Mouse (Mus musculus): Measurements from ENCODE around the gene Nos1ap. TPM values are rescaled to one million over a fixed set of nuclear protein-coding genes. Genes with fewer than 3 reads are reported as not detected.

The Nos1ap gene
- polyA plus RNA-seq, 1 experiment from 2014 or later: 14.8 TPM

DNA sequence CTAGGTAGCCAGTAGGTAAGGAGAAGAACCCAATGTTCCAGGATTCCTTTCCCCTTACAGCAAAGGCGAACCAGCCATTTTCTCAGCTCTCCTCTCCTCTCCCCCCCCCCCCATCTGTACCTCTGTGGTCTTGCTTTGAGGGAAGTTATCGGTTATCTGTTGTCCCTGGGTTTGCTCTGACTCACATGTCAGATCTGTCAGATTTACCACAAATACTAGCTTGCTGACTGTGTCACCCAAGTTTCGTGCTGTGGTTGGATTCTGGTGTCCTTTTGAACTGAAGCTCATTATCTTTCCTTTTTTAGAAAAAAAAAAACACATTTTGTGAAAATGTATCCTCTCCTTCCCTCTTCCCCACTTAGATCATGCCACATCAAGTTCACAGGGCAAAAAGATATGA lies 50.2 kb downstream of the Nos1ap start:
- Histone ChIP-seq H3K9ac (ENCODE audit: low read depth, low read length) (no peak overlapping the region), H3K4me3 (ENCODE audit: low read length) (no peak overlapping the region), H3K9me3 (ENCODE audit: control insufficient read depth, low read length) (peaks cover 2% of the 10 kb centered on the region; the same call in 1 of the 2 replicates), H3K4me2 (ENCODE audit: low read length) (no peak overlapping the region), H3K4me1 (ENCODE audit: control insufficient read depth, insufficient read depth, low read depth, low read length) (no peaks in the 10 kb centered on the region), H3K27me3 (replicated peaks; ENCODE audit: control insufficient read depth, insufficient read depth, low read length) (no peaks in the 10 kb centered on the region), H3K36me3 (ENCODE audit: control insufficient read depth, insufficient read depth, low read length) (no peaks in the 10 kb centered on the region), H3K27ac (ENCODE audit: low read depth, low read length) (no peak overlapping the region)
- 90% methylated on average over 3 of the region's 3 CpGs for WGBS
- no peak for ATAC-seq

DNA sequence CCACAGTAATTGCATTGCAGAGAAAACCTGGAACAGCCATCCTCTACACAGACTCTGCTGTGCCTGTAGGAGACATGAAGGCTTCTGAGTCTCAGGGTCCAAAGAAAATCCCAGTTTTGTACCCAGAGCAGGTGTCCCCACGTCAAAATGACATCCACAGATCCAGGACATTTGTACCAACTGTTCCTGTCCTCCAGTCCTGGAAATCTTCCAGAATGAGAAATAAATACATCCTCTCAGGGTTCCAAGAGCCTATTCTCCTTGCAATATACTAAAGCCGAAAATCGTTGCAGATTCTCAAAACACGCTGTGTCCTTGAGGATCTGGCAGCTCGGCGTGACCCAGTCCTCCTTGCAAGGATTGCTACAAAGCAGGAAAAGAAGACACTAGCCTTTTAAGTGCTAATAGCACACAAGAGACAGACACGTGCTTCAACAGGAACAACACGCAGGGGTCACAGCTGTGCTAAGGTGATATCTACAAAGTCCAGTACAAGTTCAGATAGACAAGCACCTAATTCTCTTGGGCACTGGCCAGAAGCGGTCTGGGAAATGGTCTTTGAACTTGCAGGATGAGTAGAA lies 51.1 kb downstream of the Nos1ap start:
- Histone ChIP-seq H3K9me3 (ENCODE audit: control insufficient read depth, low read length) (peaks cover 2% of the 10 kb centered on the region; the same call in 1 of the 2 replicates), H3K4me3 (ENCODE audit: low read length) (no peak overlapping the region), H3K27ac (ENCODE audit: low read depth, low read length) (no peak overlapping the region), H3K4me1 (ENCODE audit: control insufficient read depth, insufficient read depth, low read depth, low read length) (no peaks in the 10 kb centered on the region), H3K4me2 (ENCODE audit: low read length) (no peak overlapping the region), H3K9ac (ENCODE audit: low read depth, low read length) (no peak overlapping the region), H3K27me3 (replicated peaks; ENCODE audit: control insufficient read depth, insufficient read depth, low read length) (no peaks in the 10 kb centered on the region), H3K36me3 (ENCODE audit: control insufficient read depth, insufficient read depth, low read length) (no peaks in the 10 kb centered on the region)
- no peak for ATAC-seq
- 78% methylated on average over 9 of the region's 9 CpGs for WGBS

DNA sequence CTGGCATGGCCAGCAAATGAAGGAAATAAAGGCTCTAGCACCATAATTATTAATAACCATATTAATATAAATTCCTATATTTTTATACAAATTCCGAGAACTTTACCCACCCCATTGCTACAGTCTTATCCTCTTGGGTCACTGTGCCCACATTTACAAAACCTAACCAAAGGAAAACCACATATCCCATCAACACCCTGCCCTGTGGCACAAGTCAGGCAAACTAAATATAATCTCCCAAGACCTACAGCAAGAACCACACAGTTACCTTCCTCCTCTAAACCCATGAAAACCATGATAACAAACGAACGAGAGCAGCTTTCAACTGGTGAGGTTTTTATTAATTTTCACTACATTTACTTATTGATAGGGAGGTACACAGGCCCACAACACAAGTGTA lies 53.3 kb downstream of the Nos1ap start:
- Histone ChIP-seq H3K4me2 (ENCODE audit: low read length) (no peak overlapping the region), H3K27me3 (replicated peaks; ENCODE audit: control insufficient read depth, insufficient read depth, low read length) (no peaks in the 10 kb centered on the region), H3K36me3 (ENCODE audit: control insufficient read depth, insufficient read depth, low read length) (no peaks in the 10 kb centered on the region), H3K4me3 (ENCODE audit: low read length) (no peak overlapping the region), H3K4me1 (ENCODE audit: control insufficient read depth, insufficient read depth, low read depth, low read length) (no peaks in the 10 kb centered on the region), H3K27ac (ENCODE audit: low read depth, low read length) (no peak overlapping the region), H3K9ac (ENCODE audit: low read depth, low read length) (no peak overlapping the region), H3K9me3 (ENCODE audit: control insufficient read depth, low read length) (peaks cover 2% of the 10 kb centered on the region; the same call in 1 of the 2 replicates)
- no peak for ATAC-seq
- WGBS: 95% methylated on average over 3 of the region's 3 CpGs

DNA sequence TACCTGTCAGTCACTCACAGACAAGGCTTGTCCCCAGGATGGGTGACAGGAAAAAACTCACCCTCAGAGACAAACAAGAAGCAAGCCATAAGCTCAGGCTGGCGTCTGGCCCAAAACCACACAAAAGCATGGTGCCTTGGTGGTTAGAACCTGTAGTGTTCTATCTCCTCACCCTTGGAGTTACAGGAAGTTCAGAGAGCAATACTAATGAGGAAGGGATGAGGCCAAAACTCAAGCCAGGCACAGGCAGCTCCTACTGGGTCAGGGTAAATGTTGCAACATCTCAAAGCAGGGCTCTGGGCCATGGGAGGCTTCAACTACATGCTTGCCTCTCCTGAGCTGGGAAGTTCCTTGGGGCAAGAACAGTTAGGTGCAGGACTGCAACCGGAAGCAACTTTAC lies 54.4 kb downstream of the Nos1ap start:
- H3K9ac ChIP-seq (ENCODE audit: low read depth, low read length): no peak overlapping the region
- no peak overlapping the region for H3K4me2 ChIP-seq (ENCODE audit: low read length)
- no peaks in the 10 kb centered on the region for H3K4me1 ChIP-seq (ENCODE audit: control insufficient read depth, insufficient read depth, low read depth, low read length)
- H3K36me3 ChIP-seq (ENCODE audit: control insufficient read depth, insufficient read depth, low read length): no peaks in the 10 kb centered on the region
- no peaks in the 10 kb centered on the region for H3K9me3 ChIP-seq (ENCODE audit: control insufficient read depth, low read length)
- ATAC-seq: no peak
- no peak overlapping the region for H3K4me3 ChIP-seq (ENCODE audit: low read length)
- WGBS: 90% methylated on average over 2 of the region's 2 CpGs
- no peak overlapping the region for H3K27ac ChIP-seq (ENCODE audit: low read depth, low read length)
- no peaks in the 10 kb centered on the region for H3K27me3 ChIP-seq (replicated peaks; ENCODE audit: control insufficient read depth, insufficient read depth, low read length)

DNA sequence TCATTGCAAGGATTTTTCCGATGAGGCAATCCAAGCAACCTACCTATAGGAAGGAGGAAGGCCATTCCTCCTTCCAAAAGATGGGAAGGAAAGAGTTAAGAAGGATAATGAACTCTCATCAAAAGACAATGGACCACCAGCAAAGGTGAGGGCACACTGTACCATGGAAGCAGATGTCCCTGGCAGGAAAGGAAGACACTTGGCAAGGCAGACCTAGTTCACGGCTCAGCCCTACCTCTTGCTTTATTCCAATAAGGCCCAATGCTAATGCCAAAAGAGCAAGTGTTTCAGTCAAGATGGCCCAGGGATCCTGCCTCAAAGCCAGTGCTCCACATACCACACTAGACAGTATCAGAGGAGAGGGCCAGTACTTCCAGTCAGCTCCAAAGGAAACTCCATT lies 58.4 kb downstream of the Nos1ap start:
- peak; percentile 25; the same call in 1 of the 2 replicates for ATAC-seq
- Histone ChIP-seq H3K27ac (ENCODE audit: low read depth, low read length) (no peak overlapping the region), H3K4me3 (ENCODE audit: low read length) (no peak overlapping the region), H3K36me3 (ENCODE audit: control insufficient read depth, insufficient read depth, low read length) (no peaks in the 10 kb centered on the region), H3K4me1 (ENCODE audit: control insufficient read depth, insufficient read depth, low read depth, low read length) (no peaks in the 10 kb centered on the region), H3K9me3 (ENCODE audit: control insufficient read depth, low read length) (no peaks in the 10 kb centered on the region), H3K4me2 (ENCODE audit: low read length) (no peak overlapping the region), H3K27me3 (replicated peaks; ENCODE audit: control insufficient read depth, insufficient read depth, low read length) (no peaks in the 10 kb centered on the region), H3K9ac (ENCODE audit: low read depth, low read length) (no peak overlapping the region)
- WGBS: 84% methylated on average over 2 of the region's 2 CpGs

DNA sequence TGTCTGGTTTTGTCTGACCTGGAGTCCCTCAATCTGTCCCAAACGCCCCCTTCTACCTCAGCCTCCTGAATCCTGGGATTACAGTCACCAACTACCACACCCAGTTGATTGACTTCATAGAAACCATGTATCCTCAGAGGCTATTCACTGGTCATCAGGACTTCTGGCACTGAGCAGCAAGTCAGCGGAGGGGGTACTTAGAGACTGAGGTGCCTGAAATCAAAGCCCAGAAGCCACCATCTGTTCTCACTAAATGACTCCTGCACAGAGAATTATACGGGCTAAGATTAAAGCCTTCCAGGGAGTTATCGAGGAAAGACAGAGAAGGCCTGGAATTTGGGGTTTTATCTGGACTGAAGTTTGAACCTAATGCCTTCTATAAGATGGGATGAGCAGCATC lies 59.2 kb downstream of the Nos1ap start:
- ATAC-seq: 0 out of 2 replicates have a peak, but pooled peaks have one; percentile 28
- H3K27me3 ChIP-seq (replicated peaks; ENCODE audit: control insufficient read depth, insufficient read depth, low read length): no peaks in the 10 kb centered on the region
- H3K4me1 ChIP-seq (ENCODE audit: control insufficient read depth, insufficient read depth, low read depth, low read length): no peaks in the 10 kb centered on the region
- H3K36me3 ChIP-seq (ENCODE audit: control insufficient read depth, insufficient read depth, low read length): no peaks in the 10 kb centered on the region
- H3K4me2 ChIP-seq (ENCODE audit: low read length): no peak overlapping the region
- no peaks in the 10 kb centered on the region for H3K9me3 ChIP-seq (ENCODE audit: control insufficient read depth, low read length)
- H3K9ac ChIP-seq (ENCODE audit: low read depth, low read length): no peak overlapping the region
- H3K27ac ChIP-seq (ENCODE audit: low read depth, low read length): no peak overlapping the region
- WGBS: 72% methylated on average over 4 of the region's 4 CpGs
- H3K4me3 ChIP-seq (ENCODE audit: low read length): no peak overlapping the region

DNA sequence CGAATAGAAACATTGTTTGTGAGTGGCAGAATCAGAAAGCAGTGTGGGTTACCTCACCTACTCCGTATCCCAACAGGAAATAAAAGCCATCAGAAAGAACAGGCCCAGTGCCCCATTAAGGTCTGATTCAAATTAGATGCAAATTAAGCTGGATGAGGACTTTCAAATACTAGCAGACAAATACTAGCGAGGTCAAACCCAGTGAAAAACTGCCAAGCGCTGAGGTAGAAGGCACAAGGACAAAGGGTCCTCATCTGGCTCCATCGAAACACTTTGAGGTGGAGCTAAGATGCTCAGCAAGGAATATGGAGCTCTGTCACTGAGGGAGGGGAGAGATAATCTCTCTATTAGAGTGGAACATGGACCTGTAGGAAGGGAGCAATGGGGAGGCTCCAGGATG lies 66.8 kb downstream of the Nos1ap start:
- H3K9me3 ChIP-seq (ENCODE audit: control insufficient read depth, low read length): no peaks in the 10 kb centered on the region
- H3K4me3 ChIP-seq (ENCODE audit: low read length): no peak overlapping the region
- H3K4me2 ChIP-seq (ENCODE audit: low read length): no peak overlapping the region
- no peaks in the 10 kb centered on the region for H3K27me3 ChIP-seq (replicated peaks; ENCODE audit: control insufficient read depth, insufficient read depth, low read length)
- no peaks in the 10 kb centered on the region for H3K36me3 ChIP-seq (ENCODE audit: control insufficient read depth, insufficient read depth, low read length)
- H3K9ac ChIP-seq (ENCODE audit: low read depth, low read length): no peak overlapping the region
- H3K27ac ChIP-seq (ENCODE audit: low read depth, low read length): no peak overlapping the region
- H3K4me1 ChIP-seq (ENCODE audit: control insufficient read depth, insufficient read depth, low read depth, low read length): peaks cover 5% of the 10 kb centered on the region; the same call in 1 of the 2 replicates
- ATAC-seq: no peak
- 38% methylated on average over 5 of the region's 5 CpGs for WGBS

DNA sequence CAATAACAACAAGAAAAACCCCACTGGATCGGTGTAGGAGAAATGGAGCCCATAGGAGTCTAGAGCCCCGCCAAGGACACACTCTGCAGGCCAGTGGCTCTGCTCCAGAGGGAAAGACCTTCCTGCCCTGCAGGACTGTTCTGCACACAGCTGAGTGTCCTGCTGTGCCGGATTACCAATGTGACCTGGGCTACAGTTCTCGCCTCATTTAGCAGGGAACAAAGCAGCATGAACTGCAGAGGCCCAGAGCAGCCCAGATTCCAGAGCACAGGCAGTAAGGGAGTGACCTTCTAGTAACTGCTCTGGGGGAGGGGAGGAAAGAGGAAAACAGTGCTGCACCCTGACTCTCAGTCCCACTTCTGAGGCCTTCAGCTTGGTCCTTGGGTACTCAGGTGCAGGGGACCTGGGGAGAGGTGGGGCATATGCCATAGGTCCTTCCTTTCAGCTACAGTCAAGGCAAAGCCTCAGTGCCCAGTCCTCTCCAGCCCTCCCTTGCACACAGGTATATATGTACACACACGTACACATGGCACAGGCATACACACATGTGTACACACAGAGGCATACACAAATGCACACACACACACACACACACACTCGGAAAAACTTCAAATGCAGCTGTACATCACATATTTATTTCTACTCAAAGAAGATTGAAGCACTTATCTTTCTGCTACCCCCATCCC lies 68.0 kb downstream of the Nos1ap start:
- no peaks in the 10 kb centered on the region for H3K9me3 ChIP-seq (ENCODE audit: control insufficient read depth, low read length)
- H3K9ac ChIP-seq (ENCODE audit: low read depth, low read length): no peak overlapping the region
- no peak overlapping the region for H3K27ac ChIP-seq (ENCODE audit: low read depth, low read length)
- 43% methylated on average over 6 of the region's 6 CpGs for WGBS
- no peaks in the 10 kb centered on the region for H3K27me3 ChIP-seq (replicated peaks; ENCODE audit: control insufficient read depth, insufficient read depth, low read length)
- no peak overlapping the region for H3K4me3 ChIP-seq (ENCODE audit: low read length)
- H3K4me2 ChIP-seq (ENCODE audit: low read length): no peak overlapping the region
- H3K36me3 ChIP-seq (ENCODE audit: control insufficient read depth, insufficient read depth, low read length): no peaks in the 10 kb centered on the region
- peak; percentile 69; the same call in 1 of the 2 replicates for ATAC-seq
- peaks cover 5% of the 10 kb centered on the region; the same call in 1 of the 2 replicates for H3K4me1 ChIP-seq (ENCODE audit: control insufficient read depth, insufficient read depth, low read depth, low read length)

DNA sequence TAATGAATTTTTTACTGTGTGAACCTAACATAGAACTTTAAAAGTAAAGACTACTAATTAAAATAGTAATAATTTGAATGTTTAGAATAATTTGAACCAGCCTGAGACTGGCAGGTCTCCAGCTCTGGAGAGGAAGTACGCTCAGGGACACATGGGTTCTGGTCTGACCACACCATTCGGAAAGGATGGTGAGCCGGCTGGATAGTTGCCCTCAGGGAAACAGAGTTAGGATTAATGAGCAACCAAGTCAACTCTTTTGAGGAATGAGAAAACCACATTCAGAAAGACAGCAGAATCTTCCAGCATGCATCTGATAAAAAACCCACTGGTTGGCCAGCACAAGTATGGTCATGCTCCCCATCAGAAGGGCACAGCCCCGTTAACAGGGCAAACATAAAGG lies 69.5 kb downstream of the Nos1ap start:
- Histone ChIP-seq H3K27me3 (replicated peaks; ENCODE audit: control insufficient read depth, insufficient read depth, low read length) (no peaks in the 10 kb centered on the region), H3K4me2 (ENCODE audit: low read length) (no peak overlapping the region), H3K36me3 (ENCODE audit: control insufficient read depth, insufficient read depth, low read length) (no peaks in the 10 kb centered on the region), H3K27ac (ENCODE audit: low read depth, low read length) (no peak overlapping the region), H3K9ac (ENCODE audit: low read depth, low read length) (no peak overlapping the region), H3K4me3 (ENCODE audit: low read length) (no peak overlapping the region), H3K9me3 (ENCODE audit: control insufficient read depth, low read length) (no peaks in the 10 kb centered on the region), H3K4me1 (ENCODE audit: control insufficient read depth, insufficient read depth, low read depth, low read length) (peaks cover 5% of the 10 kb centered on the region; the same call in 1 of the 2 replicates)
- ATAC-seq: no peak
- 92% methylated on average over 4 of the region's 4 CpGs for WGBS
